Mouse (Mus musculus) adrenal gland, postnatal 10 days (tissue): Measurements from ENCODE around the gene Ano8. TPM values are rescaled to one million over a fixed set of nuclear protein-coding genes. Genes with fewer than 3 reads are reported as not detected.

Source experiments
- DNase-seq: peaks from one replicate; pipeline ENCODE4 v3.0.0; 2021; ENCODE audit warnings: mixed read lengths
- total RNA-seq, 2 experiments: library from RNA; stranded (reverse); gene quantifications; 2 replicates each; pipeline ENCODE4 v1.2.3; 2021

Ano8 gene
- total RNA-seq, 2 experiments from 2014 or later, result 14.1 to 21.4 TPM

DNA sequence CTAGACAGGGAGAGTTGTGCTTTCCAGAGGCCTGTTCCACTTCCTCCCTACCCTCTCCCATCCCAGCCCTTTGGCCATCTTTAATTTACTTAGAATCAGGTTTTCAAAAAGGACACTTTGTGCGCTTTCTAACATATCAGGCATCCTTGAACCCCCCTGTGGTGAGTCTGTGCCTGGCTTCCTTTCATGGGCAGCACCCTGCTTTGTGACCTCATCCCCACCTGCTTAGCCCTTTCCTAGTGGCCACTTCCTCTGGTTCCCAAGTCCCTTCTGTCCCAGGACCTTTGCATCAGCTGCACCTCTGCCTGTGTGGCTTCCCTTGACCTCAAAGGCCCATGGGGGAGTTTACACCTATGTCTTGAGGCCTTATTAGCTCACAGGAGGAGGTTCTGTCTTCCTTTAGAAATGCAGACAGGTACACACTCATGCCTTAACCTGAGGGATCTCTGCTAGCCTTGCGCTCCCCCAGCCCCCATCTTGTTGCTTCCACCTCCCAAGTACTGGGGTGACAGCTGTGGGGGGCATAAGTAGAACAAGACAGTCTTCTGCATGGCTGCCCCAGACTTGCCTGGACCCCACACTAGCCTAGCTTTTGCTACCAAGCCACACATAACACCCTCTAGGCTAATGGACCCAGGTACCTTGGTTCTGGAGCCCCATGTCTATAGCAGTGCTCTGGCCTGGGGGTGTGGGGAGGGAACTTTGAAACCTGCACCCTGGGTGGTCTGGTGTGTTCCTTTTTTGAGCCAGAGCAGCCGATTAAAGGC, 15.4 kb downstream of the Ano8 start:
- DNase-seq, result no peak

DNA sequence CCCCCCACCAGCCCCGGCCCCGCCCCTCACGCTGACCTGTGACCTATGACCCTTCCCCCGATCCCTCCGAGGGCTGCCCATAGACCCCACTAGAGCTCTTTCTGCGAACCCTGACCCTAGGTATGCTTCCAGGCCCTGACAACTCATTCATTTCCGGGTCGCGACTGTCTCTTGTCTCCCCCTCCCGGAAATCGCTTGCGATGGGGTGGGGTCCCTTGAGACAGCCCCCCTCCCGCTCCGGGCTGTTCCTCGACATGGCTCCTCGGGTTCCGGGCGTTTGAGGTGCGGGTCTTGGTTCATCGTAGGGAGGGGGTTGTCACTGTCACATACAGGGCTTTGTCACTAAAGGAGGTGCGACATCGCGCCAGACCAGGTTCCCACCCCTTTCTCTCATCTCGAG, 16.4 kb downstream of the Ano8 start:
- DNase-seq, result peak; percentile 62

DNA sequence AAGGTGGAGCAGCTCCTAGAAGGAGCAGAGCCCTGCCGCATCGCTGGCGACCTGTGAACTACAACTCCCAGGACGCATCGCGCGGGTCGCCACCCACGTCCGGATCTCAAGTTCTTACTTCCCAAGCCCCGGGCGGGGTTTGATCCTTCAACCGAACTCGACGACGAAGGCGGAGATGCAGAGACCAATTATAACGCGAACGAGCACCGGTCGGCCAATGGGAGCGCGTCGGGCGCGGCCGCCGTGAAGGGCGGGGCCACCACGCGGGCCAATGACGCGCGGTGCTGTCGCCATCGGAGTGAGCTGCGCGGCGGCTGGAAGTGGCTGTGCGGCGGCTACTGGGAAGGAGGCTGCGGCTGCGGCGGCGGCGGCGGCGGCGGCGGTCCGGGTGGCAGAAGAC, 16.8 kb downstream of the Ano8 start, which contains the start of gene Dda1:
Dda1 (plus strand) TSS at position 284 of the 400 bp plus-strand sequence.
- peak; percentile 97 for DNase-seq

DNA sequence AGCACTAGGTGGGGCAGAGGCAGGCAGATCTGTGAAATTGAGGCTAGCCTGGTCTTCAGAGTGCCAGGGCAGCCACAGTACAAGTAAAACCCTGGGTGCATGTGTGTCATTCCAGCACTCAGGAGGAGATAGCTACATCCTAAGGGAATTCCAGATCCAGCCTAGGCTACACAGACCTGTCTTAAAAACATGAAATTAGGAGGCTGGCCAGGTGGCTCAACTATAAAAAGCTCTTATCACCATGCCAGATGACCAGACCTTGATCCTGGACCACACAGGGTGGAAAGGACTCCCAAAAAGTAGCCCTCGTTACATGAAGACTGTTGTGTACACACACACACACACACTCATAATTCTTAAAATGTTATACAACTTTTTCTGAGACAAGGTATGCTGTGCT, 17.8 kb downstream of the Ano8 start:
- no peak for DNase-seq

DNA sequence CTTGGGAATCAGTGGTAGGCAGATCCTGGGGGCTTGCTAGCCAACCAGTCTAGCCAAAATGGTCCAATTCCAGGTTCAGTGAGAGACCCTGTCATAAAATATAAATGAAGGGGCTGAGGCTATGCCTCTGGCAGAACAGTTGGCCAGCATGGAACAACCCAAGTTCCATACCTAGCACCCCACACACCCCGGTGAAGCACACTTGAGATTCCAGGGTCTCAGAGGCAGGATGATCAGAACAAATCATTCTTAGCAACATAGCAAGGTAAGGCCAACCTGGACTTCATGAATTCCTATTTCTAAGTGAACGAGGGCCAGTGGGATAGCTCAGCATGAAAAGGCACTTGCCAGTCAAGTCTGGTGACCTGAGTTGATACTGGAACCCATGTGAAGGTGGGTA, 18.6 kb downstream of the Ano8 start:
- no peak for DNase-seq

DNA sequence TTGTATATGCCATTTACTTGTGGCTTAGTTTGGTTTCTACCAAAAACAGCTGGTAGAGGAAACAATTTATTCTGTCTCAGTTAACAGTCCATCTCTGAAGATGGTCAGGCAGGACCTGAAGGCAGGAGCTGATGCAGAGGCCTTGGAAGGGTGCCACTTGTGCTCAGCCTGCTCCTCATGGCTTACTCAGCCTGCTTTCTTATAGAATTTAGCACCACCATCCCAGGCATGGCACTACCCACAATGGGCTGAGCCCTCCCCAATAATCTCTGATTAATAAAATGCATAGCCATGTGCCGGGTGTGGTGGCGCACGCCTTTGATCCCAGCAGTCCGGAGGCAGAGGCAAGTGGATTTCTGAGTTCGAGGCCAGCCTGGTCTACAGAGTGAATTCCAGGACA, 19.6 kb downstream of the Ano8 start:
- no peak for DNase-seq

DNA sequence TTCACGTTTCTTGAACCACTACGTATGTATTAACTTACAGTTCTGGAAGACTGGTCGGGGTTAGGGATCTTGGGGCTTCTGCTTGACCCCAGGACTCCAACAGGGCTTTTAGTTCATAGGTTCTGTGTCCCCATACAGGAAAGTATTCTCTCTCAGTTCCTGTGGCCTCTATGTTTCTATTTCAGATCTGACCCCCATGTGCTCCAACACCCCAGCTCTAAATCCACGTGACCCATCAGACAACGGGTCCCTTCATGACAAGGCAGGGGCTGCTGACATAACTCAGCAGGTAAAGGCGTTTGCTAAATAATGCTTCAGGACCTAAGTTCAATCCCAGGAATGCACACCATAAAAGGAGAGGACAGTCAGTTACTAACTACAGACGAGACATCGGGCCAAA, 20.0 kb downstream of the Ano8 start:
- no peak for DNase-seq

DNA sequence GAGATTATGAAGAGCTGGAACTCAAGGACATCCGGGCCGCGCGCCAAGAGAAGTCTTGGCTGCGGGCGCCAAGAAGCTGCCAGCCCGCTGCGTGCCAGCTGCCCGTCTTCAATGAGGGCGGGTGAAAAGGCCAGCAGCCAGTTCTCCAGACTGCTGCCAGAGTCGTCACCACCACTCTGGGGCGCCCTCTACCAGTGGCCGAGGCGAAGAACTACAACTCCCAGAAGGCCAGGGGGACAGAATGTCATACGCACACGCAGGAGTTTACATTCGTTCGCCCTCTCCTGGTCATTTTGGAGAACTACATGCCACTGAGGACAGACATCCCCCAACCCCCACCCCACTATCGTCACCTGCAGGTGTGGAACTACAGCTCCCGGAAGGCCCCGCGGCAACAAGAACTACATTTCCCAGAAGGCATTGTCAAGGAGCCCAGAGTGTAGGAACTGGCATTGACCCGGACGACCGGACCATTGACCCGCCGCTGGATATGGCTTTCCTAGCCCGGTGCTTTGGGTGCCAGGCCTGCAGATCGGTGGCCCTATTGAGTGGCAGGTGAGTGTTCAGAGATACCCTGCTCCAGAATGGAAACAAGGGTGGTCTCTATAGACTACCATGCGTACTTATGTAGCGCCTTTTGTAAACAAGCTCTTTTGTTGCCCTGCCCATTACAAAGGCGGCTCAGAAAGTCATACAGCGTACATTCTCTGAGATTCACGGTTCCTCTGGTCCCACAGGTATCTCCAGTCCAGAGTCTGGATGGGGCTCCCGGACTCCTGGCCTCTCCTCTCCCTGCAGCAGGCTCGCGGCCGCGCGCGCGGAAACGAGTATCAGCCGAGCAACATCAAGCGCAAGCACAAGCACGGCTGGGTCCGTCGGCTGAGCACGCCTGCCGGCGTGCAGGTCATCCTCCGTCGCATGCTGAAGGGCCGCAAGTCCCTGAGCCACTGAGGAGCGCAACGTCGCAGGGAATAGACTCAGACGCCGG, 21.0 kb downstream of the Ano8 start, which contains the start of gene Mrpl34:
Mrpl34 (plus strand) TSS at position 447 of the 988 bp plus-strand sequence.
- peak; percentile 98 for DNase-seq

GRCm38 (mm10) chr8:71463188-71464033, 22.4 kb downstream of the Ano8 start, which contains the start of gene Abhd8:
Gene Abhd8 (minus strand): TSS chr8:71463655.
- DNase-seq, result peak; percentile 99

- DNase-seq, result peak; percentile 62
Observed at GRCm38 (mm10) chr8:71462786-71463185, 23.0 kb downstream of the Ano8 start.

- DNase-seq, result no peak
Observed at GRCm38 (mm10) chr8:71462191-71462590, 23.6 kb downstream of the Ano8 start.

DNA sequence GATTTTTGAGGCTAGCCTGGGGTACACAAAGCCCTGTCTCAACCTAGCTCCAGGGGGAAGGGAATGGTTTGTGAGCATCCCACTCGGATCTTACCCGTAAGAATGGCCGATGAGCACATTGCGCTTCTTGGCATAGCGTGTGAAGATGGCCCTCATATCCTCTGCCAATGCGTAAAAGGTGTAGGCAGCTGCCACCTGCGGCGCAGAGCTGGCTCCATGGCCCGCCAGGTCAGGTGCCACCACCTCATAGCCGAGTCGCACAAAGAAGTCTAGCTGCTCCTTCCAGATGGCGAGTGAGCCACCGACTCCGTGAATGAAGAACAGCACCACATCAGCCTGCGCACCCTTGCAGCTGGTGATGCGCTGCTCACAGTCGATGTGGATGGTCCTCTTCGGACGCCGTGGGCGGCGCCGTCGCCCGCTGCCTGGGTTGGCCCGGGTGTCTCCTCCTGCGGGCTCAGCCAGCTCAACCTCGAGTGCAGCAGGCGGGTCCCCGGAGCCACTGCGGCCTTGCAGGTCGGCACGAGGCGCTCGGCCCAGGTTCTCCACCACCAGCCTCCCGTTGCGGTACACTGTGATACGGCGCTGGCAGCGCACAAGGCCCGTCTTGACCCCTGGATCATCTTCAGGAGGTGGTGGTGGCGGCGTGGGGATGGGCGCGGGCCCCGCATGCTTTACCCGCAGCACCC, 24.5 kb downstream of the Ano8 start:
- DNase-seq, result peak; percentile 8

DNA sequence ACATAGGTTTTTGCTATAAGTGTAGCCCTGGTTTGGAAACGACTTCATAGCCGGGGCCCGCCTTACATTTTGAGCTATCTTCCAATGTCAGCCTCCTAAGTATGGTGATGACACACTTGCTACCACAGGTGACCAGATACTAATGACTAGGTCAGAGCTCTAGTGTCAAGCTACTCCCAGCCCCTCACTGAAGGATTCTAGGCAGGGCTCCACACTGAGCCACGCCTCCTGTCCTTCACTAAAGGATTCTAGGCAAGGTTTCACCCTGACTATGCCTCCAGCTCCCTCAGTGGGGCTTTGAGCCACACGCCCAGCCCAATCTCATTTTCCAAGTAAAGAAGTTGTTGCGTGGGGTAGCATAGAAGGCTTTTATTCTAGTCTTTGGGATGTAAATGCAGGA, 25.0 kb downstream of the Ano8 start:
- no peak for DNase-seq

DNA sequence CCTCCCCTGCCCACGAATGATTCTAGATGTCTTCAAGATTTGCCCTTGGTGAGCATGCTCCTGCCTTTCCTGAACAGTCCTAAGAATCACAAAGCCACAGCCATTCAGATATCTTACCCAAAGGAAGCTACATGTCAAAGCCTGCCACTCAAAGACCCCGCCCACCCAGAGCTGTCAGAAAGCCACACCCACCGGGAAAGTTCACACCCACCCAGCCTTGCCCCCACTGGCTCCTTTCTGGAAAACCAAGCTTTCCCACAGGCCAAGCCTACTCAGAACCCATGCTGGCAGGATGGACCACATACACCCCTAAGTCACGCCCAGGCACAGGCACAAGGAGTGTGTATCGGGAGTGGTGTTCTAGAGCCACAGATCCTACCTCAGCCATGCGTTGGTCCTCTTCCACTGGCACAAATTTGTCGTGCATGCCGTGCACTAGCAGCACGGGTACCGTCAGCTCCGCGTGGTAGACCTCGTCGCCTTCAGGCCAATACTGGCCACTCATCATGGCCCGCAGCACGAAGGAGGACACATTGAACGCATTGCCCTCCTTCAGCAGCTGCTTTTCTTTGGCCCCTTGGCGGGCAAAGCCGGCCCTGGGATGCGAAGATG, 28.0 kb downstream of the Ano8 start:
- DNase-seq, result no peak

DNA sequence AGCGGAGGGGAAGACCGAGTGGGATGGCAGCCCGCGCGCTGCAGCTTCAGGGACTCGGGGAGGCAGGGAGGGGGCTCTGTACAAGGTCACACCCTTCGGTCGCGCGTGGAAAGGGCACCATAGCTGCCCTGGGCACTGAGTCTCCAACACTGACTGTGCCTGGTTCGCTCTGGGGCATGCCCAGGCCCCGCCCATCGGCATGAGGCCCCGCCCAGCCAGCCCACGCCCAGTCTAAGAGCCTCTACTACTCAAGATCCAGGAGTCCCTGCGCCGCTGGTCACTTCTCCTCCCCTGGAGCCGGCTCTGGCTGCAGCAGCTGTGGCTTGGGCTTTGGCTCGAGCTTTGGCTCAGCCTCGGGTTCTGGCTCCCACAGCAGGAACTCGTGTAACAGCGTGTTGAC, 28.9 kb downstream of the Ano8 start:
- DNase-seq, result peak; percentile 42

GRCm38 (mm10) chr8:71454668-71455067, 31.1 kb downstream of the Ano8 start:
- no peak for DNase-seq

GRCm38 (mm10) chr8:71452669-71453068, 33.1 kb downstream of the Ano8 start:
- no peak for DNase-seq

GRCm38 (mm10) chr8:71451777-71452176, 34.0 kb downstream of the Ano8 start:
- no peak for DNase-seq

GRCm38 (mm10) chr8:71451337-71451736, 34.4 kb downstream of the Ano8 start:
- no peak for DNase-seq

- DNase-seq, result no peak
Observed at GRCm38 (mm10) chr8:71445096-71445495, 40.7 kb downstream of the Ano8 start.

DNA sequence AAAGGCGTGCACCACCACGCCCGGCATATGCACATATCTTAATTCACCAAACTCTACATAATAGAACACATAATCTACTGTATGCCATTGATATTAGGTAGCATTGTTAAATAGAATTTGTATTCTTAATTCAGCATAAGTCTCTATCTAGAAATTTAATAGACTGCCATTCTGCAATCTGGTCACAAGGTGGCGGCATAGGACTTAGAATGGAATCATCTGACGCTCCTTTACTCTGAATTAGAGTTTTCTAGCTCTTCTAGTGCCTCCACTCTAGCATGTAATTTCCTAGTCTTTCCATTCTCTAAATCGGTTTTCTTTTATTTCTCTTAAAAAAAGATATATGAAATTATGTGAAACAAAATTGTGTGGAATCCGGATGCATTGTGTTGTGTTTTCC, 44.4 kb downstream of the Ano8 start:
- DNase-seq, result peak; percentile 71
